ENCODE assay signal across 22 mouse cellular contexts in genomic region chr4:100104241-100104640, GRCm38 (mm10).
"Had no signal": no experiment of that assay in that cellular context is flagged by ENCODE, and none has a peak within 500 bp of the region (broad histone marks: within the 10 kb centered on the region; RNA-seq: fewer than 3 reads in every experiment).

No protein-coding gene starts in this region.

- H3K27ac ChIP-seq: limb, embryonic 12.5 days; limb, embryonic 15.5 days; liver, embryonic 14.5 days; midbrain, embryonic 10.5 days; neural tube, embryonic 12.5 days; neural tube, embryonic 15.5 days; stomach, postnatal 0 days had no signal

- H3K4me2 ChIP-seq: limb, embryonic 12.5 days; limb, embryonic 15.5 days; liver, embryonic 11.5 days; lung, embryonic 14.5 days; neural tube, embryonic 12.5 days; neural tube, embryonic 15.5 days had no signal

- H3K9ac ChIP-seq: limb, embryonic 12.5 days; limb, embryonic 15.5 days; liver, embryonic 14.5 days; liver, postnatal 0 days; lung, embryonic 14.5 days; neural tube, embryonic 12.5 days; neural tube, embryonic 15.5 days had no signal

- H3K27me3 ChIP-seq: neural tube, embryonic 12.5 days; neural tube, embryonic 15.5 days had no signal

- H3K4me1 ChIP-seq: megakaryocyte, embryonic 14.5 days; neural tube, embryonic 12.5 days had no signal

- H3K9me3 ChIP-seq: limb, embryonic 12.5 days; limb, embryonic 15.5 days; megakaryocyte, embryonic 14.5 days; midbrain, embryonic 10.5 days; neural tube, embryonic 12.5 days; neural tube, embryonic 15.5 days had no signal

- H3K36me3 ChIP-seq: limb, embryonic 12.5 days; limb, embryonic 15.5 days; midbrain, embryonic 10.5 days; neural tube, embryonic 12.5 days; neural tube, embryonic 15.5 days had no signal

- H3K4me3 ChIP-seq: limb, embryonic 12.5 days; limb, embryonic 15.5 days; megakaryocyte, embryonic 14.5 days; midbrain, embryonic 10.5 days; neural tube, embryonic 12.5 days; neural tube, embryonic 15.5 days had no signal

- DNase-seq: kidney, adult 9 months; kidney, postnatal 14 days; kidney, postnatal 4 days; liver, postnatal 0 days; lung, embryonic 14.5 days; midbrain, embryonic 14.5 days; right cerebral cortex, adult 18-20 months; right cerebral cortex, postnatal 14 days; right cerebral cortex, postnatal 4 days; thymus, adult 2 months; thymus, postnatal 14 days; thymus, postnatal 4 days had no signal

- ATAC-seq: liver, postnatal 0 days; lung, postnatal 0 days had no signal
